Mouse (Mus musculus) granulocyte monocyte progenitor cell, adult 5-6 weeks (primary cell): Measurements from ENCODE around the gene Aadacl4. TPM values are rescaled to one million over a fixed set of nuclear protein-coding genes. Genes with fewer than 3 reads are reported as not detected.

Source experiments
- ATAC-seq: replicated peaks from 2 replicates; pipeline ENCODE4 v1.8.0; 2016; ENCODE audit warnings: mild to moderate bottlenecking, moderate TSS enrichment, inconsistent platforms; ENCODE audit not compliant: poor library complexity, severe bottlenecking
- total RNA-seq, 2 experiments: library from RNA; stranded (forward) in 1 of 2; stranded (reverse) in 1 of 2; fragments of 200-712, 200-1000 nt in 1 of 2; fragments of >200 nt in 1 of 2; fragmentation: Nextera tagmentation in 1 of 2; gene quantifications; 2 replicates each; pipeline ENCODE4 v1.2.3; 2014 to 2017

Aadacl4 gene
- total RNA-seq (2014; fragmentation: Nextera tagmentation) = not detected in 2 replicates
- not detected in 2 replicates for total RNA-seq (2017)

DNA sequence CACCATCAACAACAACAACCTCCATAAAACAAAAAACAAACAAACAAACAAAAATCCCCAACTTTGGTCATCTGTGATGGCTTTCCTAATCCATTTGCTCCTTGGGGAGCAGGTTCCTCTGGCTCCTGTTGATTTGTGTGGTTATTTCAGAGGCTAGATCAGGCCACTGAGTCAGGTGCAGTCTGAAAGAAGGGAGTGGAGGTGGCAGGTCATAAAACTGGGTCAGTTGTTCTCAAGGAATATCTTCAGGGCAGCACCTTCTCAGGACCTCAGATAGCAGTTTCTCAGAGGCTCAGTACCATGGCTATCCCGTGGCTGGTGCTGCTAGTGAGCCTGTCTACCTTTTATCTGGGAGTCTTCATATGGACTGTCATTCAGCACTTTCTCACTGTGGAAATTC, at the start of gene Aadacl4:
Aadacl4 (plus strand) TSS at position 301 of the 400 bp plus-strand sequence.
- ATAC-seq = no peak

DNA sequence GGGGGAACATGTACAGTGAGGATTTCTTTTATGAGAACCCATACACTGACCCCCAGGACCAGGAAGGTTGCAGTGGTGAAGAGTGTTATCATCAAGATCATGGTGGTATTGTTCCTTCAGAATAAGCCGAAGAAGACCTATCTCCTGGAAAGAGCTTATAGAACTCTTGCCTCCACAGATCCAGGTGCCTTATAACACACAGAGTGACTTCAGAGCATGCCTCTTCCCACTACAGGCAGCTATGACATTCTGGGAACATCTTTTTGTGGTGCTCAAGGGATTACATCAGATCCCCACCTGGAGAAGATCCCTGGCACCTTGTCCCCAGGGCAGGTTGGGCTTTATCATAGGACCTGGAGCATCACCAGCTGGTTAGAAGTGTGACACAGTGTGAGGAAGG, 48.5 kb upstream of the Aadacl4 start, which contains the start of gene Gm13124:
Gm13124 (minus strand) TSS at position 101 of the 400 bp plus-strand sequence.
- no peak for ATAC-seq

DNA sequence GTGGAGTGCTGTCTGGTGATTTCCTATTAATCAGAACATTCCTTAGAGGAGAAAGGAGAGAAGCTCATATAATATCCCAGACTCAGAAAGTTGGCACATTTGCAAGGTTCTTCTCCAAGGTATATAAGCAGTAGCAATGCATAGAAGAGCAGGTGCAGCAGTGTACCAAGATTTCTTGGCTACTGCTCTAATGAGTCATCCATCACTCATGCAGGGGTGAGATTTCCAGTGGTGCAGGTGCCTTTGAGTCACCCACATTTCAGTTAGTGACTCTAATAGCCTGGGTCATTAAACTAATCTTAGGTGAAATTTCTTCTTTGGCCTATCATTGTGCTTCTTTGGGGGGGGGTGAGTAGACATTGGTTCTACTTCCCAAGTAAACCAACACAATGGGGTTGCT, 45.8 kb upstream of the Aadacl4 start:
- ATAC-seq = no peak

DNA sequence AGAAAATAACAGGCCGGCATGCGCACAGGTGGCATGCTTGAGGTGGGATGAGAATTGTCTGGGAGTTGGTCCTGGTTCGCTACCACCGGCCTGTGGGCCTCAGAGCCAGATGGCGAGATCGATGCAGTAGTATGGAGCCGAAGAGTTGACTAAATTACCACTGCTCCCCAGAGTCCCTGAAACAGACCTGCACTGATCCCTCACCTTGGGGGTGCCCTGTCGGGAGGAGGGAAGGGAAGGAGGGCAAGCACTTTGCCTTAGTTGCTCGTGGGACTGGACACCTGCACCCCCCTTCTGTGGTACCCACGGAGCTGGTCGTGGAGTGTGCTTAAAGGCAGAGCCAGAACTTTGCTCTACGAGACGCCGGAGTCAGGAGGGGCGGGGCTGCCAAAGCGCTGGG, 27.3 kb upstream of the Aadacl4 start:
- ATAC-seq = peak; percentile 20; the same call in 1 of the 2 replicates

DNA sequence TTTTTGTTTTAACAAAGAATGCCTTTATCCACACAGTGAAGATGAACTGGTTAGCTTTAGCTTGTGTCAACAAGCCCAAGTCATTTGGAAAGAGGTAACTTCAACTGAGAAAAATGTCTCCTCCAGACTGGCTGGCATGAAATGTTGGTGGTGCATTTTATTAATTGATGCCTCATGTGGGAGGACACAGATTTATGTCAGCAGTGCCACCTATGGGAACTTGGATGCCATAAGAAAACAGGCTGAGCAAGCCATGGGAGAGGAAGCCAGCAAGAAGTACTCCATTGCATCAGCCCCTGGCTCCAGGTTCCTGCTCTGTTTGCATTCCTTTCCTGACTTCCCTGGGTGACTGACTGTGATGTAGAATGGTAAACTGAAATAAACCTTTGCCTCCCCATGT, 20.7 kb upstream of the Aadacl4 start:
- ATAC-seq = no peak

DNA sequence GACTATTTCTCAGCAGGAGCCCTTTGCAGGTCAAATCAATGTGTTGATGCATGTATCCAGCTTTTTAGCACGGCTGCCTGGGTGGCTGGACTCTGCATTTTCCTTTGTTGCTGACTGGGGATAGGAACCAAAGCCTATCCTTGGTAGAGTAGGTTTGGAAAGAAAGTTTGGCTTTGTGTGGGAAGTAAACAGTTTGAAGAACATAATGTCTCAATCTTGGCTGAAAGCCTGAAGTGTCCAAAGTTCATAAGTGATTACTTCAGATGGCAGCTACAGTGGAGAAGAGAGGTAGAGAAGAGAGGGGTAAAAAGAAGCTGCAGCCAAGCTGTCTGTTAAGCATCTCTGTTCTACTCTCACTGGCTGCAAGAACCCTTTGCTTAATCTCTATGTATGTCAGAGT, 1.1 kb downstream of the Aadacl4 start:
- no peak for ATAC-seq

DNA sequence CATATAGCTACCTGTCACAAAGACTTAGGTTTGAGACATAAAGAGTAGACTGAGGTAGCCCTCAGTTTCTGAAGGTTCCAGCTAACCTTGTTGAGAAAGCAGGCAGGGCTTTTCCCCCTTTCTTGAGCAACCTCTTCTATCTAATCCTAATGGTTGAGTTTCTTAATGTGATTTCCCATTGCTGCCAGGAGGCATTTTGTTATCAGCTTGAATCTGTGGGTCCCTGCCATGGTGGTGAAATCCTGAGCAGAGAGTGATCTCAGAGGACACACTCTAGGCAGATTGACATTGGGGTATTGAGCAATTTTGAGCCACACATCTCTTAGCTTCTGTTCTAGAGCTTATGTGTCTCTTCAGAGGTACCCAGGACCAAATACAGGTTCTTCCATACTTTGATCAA, 24.8 kb downstream of the Aadacl4 start:
- ATAC-seq = no peak

Other genes starting within 250 kb of the Aadacl4 start
- not detected in 2 replicates for gene Pramef20, start 235.8 kb upstream of the Aadacl4 start, total RNA-seq (2014; fragmentation: Nextera tagmentation)
- not detected in 2 replicates for gene Pramef20, start 235.8 kb upstream of the Aadacl4 start, total RNA-seq (2017)
- gene Pramef12, start 205.2 kb upstream of the Aadacl4 start, total RNA-seq (2014; fragmentation: Nextera tagmentation) = not detected in 2 replicates
- not detected in 2 replicates for gene Pramef12, start 205.2 kb upstream of the Aadacl4 start, total RNA-seq (2017)
- gene 1700012P22Rik, start 174.9 kb upstream of the Aadacl4 start, total RNA-seq (2014; fragmentation: Nextera tagmentation) = not detected in 2 replicates
- gene 1700012P22Rik, start 174.9 kb upstream of the Aadacl4 start, total RNA-seq (2017) = not detected in 2 replicates
- gene Gm9944, start 160.4 kb upstream of the Aadacl4 start, total RNA-seq (2014; fragmentation: Nextera tagmentation) = not detected in 2 replicates
- not detected in 2 replicates for gene Gm9944, start 160.4 kb upstream of the Aadacl4 start, total RNA-seq (2017)
- not detected in 2 replicates for gene Aadacl3, start 150.0 kb upstream of the Aadacl4 start, total RNA-seq (2014; fragmentation: Nextera tagmentation)
- not detected in 2 replicates for gene Aadacl3, start 150.0 kb upstream of the Aadacl4 start, total RNA-seq (2017)
- gene 9430007A20Rik, start 93.9 kb upstream of the Aadacl4 start, total RNA-seq (2014; fragmentation: Nextera tagmentation) = not detected in 2 replicates
- not detected in 2 replicates for gene 9430007A20Rik, start 93.9 kb upstream of the Aadacl4 start, total RNA-seq (2017)
- gene Gm13124, start 48.6 kb upstream of the Aadacl4 start, total RNA-seq (2014; fragmentation: Nextera tagmentation) = not detected in 2 replicates
- gene Gm13124, start 48.6 kb upstream of the Aadacl4 start, total RNA-seq (2017) = not detected in 2 replicates
- not detected in 2 replicates for gene Gm436, start 72.7 kb downstream of the Aadacl4 start, total RNA-seq (2014; fragmentation: Nextera tagmentation)
- not detected in 2 replicates for gene Gm436, start 72.7 kb downstream of the Aadacl4 start, total RNA-seq (2017)
- gene Gm13178, start 107.7 kb downstream of the Aadacl4 start, total RNA-seq (2014; fragmentation: Nextera tagmentation) = not detected in 2 replicates
- not detected in 2 replicates for gene Gm13178, start 107.7 kb downstream of the Aadacl4 start, total RNA-seq (2017)
- not detected in 2 replicates for gene Gm438, start 172.9 kb downstream of the Aadacl4 start, total RNA-seq (2014; fragmentation: Nextera tagmentation)
- gene Gm438, start 172.9 kb downstream of the Aadacl4 start, total RNA-seq (2017) = not detected in 2 replicates